Mouse (Mus musculus): ENCODE data around the gene Gm7102.
A peak's percentile ranks its signal among the peaks of the same experiment; 100 is the strongest.
"Not testable (repeated sequence)": the region's sequence is repeated elsewhere in the genome, so short reads cannot be mapped to it uniquely, and the experiment has no call there.

Gene Gm7102

DNA sequence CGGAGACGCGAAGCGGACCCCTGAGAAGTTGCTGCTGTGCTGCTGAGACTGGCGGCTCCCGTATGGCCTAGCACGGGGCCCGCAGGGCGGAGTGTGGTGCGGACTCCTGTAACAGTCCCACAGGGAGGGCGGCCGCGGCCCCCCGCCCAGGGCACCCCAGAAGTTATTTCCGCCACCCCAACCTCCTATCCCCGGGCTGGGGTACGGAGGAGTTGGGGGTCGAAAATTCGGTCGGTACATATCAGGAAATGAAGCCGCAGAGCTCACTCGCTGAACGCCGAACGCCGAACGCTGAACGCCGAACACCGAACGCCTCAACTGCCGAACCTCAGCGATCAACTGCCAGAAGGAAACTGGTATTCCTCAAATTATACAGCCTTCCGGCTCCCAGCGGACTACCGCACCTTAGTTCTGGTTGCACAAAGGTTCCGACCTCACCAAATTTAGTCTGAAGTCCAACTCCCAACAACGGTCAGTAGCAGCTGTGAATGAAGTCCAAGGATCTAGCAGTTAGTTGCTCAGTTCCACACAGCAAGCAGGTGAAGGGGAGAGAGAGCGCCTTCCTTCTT is at the start of gene Gm7102:
Gene Gm7102, minus strand, starts transcription at position 554 of the 569 bp plus-strand sequence.
- DNase-seq (ENCODE audit: low spot score in 2 of 2): no peak

DNA sequence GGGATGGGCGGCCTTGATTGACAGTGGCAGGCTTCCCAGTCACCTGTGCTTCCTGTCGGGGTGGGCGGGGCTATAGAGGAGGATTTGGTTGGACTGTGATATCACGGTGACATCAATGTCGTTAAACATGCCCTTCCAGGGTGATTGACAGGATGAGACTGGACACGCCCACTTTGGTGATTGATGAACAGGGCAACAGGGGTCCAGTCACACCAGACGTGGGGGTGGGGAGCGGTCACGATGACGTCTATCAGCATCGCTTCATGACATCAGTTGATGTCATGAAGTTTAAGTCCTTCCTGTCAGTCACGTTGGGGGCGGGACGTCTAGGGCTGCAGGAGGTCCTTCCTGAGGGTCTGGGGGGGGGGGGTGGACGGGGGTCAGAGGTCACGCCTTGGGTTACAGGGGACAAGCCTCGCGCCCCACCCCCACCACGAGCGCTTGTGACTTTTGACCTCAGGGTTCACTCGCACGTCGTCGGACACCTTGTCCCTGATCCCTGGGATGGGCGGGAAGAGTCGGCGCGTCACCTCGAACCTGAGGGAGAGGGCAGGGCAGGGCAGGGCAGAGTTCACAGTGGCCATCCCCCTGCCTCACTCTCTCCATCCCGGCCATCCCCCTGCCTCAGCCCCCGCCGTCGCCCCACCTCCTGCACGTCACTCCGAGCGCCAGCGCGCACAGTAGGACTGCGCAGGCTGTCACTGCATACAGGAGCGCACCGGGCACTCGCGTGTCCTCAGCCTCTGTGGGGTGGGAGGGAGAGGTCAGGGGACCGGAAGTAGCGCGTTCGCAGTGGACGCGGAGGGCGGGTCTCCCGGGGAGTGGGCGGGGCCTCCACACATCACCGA is 48.8 kb upstream of the Gm7102 start:
- DNase-seq (ENCODE audit: low spot score in 2 of 2): peak in 1 of 2 experiments; percentile 78

DNA sequence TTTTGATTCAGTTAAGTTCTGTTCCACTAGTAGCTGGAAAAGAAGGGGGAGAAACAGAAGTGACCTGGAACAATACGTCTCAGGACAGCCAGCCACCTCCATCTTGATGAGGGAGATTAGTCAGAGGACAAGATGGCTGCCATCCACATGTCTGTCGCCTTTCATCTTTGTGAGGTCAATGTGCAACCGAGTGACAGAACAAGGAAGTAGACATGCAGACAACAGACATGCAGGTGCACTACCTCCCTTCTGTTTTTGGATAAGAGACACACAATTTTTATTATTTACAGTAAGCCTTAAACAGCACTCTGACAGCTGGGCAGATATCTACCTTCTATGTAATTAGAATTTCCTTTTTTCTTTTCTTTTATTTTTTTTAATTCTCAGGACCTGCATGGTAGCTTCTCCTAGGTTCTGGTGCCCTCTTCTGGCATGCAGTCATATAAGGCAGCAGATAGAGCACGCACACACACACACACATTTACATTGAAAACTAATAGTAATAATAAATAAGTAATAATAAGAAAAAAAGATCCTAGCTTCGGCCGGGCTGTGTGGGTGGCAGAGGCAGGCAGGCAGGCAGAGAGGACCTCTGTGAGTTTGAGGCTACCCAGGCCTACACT is 47.7 kb upstream of the Gm7102 start:
- peak in 1 of 2 experiments; percentile 59 for DNase-seq (ENCODE audit: low spot score in 2 of 2)

DNA sequence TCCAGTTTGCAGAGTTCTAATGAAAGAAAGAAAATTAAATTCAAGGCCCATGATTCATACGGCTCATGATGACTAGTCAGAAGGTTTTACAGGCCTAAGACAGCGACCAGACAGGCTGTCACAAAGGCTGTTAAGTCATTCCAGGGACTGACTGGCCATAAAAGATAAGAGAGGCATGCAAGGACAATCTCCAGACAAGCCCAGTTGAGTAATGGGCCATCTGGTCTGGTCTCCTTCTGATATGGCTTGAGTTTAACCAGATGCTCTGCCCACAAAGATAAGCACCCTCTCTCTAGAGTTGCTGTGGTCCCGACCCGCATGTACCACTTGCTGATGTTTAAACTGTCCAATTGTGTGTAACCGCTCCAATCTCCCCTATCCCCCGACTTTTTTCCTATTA is 31.4 kb upstream of the Gm7102 start:
- DNase-seq (ENCODE audit: low spot score in 2 of 2): not testable (repeated sequence)

DNA sequence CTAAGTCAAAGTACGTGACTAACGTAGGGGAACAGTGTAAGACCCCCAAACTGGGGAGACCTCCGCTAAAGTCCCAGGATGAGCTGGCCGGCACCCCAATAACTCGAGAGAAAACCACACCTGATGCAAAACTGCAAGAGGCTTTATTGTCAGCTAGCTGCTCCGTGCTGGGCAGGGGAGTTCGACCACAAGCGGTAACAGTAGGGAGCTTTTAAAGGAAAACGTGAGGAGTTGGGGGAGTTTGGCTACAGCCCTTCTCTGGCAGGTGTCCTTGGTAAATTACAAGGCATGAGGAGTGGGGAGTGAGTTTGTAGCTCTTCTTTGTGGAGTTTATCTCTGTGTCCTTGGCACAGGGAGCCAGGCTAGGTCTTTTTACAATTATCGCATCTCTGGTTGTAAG is 23.7 kb upstream of the Gm7102 start:
- DNase-seq (ENCODE audit: low spot score in 2 of 2): peak; percentile 21 to 71

DNA sequence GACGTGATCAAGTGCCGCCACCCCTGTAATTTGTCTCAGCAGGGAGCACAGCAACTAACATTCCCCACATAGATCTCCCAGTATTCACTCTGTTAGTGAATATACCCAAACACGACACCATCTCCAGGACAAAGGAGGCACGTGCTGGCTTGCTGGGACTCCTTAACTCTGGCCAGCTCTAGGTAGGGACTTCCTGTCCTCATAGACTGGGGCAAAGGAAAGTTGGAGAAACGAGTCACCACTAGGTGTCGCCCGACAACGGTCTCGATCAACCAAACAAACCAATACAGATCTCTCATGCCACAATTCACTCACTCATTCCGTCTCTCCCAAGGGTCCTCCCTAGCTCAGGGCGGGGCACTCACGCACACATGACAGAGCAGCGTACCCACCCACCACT is 23.2 kb upstream of the Gm7102 start:
- DNase-seq (ENCODE audit: low spot score in 2 of 2): peak; percentile 88 to 95

DNA sequence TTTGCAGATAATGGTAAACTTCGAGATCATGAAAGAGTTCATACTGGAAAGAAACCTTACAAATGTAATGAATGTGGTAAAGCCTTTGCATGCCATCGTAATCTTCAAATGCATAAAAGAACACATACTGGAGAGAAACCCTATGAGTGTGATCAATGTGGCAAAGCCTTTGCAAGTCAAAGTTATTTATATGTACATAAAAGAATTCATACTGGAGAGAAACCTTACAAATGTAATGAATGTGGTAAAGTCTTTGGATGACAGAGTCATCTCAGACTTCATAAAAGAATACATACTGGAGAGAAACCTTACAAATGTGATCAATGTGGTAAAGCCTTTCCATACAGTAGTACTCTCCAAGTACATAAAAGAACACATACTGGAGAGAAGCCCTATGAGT is 7.5 kb upstream of the Gm7102 start, which contains the start of gene Gm6020:
Gene Gm6020, plus strand, starts transcription at position 301 of the 400 bp plus-strand sequence.
- not testable (repeated sequence) for DNase-seq (ENCODE audit: low spot score in 2 of 2)

DNA sequence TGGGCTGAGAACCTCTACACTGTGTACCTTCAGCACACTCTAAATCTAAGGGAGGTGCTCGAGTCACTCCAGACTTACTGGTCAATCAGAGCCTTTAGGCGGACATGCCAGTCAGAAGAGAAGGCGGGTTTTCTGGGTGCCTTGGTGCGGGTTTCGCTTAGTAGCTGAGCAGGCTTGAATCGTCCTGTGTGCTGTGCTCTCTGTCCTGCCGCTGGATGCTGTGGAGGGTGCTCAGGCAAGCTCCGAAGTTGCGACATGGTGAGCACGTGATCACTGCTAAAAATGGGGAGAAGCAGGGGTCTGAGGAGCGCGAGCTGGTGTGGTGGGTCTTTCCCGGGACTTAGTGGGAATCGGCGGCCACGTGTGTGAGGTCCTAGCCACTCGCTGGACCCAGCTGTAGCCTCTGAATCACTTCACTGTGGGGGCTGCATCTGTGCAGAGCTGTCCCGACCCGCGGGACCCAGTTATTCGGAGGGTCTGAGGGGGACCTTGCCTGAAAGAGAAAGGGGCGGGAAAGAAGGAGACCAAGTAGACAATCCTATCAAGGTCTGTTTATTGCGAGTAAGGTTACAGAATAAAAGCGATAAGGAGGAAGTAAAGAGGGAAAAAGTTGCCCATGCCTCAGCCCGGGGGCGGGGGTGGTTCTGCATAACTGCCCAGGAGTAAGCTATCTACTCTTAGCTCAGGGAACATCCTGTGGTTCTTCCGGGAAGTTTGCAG is 24.2 kb downstream of the Gm7102 start:
- peak; percentile 16 to 59 for DNase-seq (ENCODE audit: low spot score in 2 of 2)

DNA sequence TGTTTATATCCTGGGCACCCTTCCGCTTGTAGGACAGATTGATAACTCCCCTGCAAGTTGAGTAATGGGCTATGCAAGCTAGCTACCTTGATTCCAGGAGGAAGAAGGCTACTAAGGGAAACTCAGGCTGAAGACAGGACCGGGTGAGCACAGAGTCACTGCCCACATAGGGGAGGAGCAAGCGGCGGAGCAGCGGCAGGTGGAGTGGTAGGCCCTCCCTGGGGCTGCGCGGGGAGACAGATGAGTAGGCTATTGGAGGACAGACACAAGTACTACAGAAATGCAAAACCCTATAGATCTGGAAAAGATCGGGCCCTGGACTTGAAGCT is 24.8 kb downstream of the Gm7102 start:
- peak; percentile 25 to 61 for DNase-seq (ENCODE audit: low spot score in 2 of 2)

DNA sequence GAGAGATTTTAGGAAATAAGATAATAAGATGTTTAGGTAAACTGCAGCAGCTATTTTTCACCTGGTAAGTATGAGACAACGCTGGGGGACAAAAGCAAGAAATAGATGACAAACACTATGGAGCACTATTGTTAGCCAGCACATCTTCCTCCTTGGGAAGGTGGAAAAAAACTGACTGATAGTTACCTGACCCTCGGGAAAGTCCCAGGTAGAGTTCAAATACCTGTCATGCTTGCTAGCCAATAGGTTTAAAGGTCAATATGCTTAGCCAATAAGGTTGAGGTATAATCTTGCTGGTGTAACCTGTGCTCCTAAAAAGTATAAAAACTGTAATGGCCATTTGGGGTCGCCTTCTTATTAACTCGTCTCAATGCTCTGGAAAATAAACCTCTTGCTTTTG is 34.8 kb downstream of the Gm7102 start:
- DNase-seq (ENCODE audit: low spot score in 2 of 2): no peak

DNA sequence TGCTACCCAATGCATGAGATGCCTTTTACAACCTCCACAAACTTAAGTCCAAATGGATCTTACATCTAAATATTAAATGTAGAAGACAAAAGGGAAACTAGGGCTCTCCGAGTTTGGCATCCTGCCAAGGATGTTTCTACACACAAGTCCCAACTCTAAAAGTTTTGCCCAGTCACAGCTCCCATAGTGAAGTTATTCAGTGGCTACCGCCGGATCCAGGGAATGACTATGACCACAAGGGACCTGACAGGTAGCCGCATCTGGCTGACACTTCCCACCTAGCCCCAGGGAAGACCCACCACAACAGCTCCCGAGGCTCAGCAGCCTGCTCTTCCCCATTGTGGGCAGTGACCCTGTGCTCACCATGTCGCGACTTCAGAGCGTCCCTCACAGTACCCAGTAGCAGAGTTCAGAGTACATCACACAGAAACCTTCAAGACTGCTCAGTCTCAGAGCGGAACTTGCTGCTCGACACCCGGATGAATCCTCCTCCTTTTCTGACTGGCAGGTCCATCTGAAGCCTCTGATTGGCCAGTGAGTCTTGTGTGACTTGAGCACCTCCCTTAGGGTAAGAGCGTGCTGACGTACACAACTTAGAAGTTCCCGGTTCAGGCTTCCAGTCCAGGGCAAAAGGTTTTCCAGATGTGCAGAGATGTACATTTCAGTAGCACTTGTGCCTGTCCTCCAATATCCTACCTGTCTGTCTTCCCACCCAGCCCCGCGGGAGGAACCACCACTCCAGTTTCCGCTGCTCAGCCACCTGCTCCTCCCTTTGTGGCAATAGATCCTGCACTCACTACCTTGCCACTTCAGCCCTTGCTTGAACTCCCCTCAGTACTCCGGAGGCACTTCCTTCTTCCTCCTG is 35.5 kb downstream of the Gm7102 start, which contains the start of gene Zfp950:
Gene Zfp950, minus strand, starts transcription at position 499 of the 865 bp plus-strand sequence.
- peak; percentile 79 to 85 for DNase-seq (ENCODE audit: low spot score in 2 of 2)

DNA sequence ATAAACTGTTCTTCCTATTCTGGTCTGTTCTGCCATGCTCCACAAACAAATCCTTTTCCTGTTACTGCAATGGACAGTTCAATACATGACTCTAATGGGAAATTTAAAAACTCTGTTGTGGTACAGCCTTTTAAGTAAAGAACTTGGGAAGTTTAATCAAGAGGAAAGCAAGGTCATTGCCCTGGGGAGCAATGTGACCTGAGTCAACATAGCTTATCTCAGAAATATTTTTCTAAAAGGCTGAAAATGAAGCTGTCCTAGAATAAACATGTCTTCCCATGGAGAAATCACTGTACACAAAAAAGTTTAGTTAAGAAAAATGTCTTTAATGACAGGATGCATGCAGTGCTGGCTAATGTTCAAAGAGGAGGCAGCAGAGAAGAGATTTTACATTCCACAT is 37.5 kb downstream of the Gm7102 start:
- no peak for DNase-seq (ENCODE audit: low spot score in 2 of 2)

DNA sequence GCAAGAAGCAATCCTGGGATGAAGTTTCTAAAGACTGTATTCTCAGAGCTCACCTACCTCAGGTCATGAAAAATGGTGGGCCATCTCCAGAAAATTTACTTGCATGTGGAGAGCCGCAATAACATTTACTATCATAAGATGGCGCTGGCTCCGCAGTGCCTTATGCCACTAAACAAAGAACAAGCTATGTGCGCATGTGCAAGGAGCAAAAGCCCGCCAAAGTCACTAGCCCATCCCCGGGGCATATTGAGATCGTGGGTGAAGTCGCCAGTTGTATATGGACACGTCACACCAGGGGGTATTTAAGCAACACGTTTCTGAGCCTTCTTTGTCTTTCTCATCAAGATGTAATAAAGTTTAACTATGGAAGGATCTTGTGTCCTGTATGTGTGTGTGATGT is 45.0 kb downstream of the Gm7102 start:
- no peak for DNase-seq (ENCODE audit: low spot score in 2 of 2)

Data from spleen, postnatal 4 days (tissue).